8 mouse cellular contexts compared by ENCODE assay signal in genomic region chr5:113901074-113901571, GRCm38 (mm10). TPM values are rescaled to one million over a fixed set of nuclear protein-coding genes. Genes with fewer than 3 reads are reported as not detected.
DNase-seq lines count a peak whose midpoint lies in the region; ATAC-seq and TF ChIP-seq lines count a peak whose summit lies in the region.

No protein-coding gene starts in this region.

- no peaks in the 10 kb centered on the region for H3K27me3 ChIP-seq in forebrain, embryonic 12.5 days
- no peaks in the 10 kb centered on the region for H3K27me3 ChIP-seq in forebrain, postnatal 0 days (ENCODE audit: insufficient read depth, low read length)
- no peaks in the 10 kb centered on the region for H3K27me3 ChIP-seq in liver, embryonic 11.5 days (replicated peaks; ENCODE audit: control insufficient read depth, insufficient read depth, low read length)
- no peaks in the 10 kb centered on the region for H3K27me3 ChIP-seq in liver, postnatal 0 days (ENCODE audit: insufficient read depth, low read length)
- no peaks in the 10 kb centered on the region for H3K27me3 ChIP-seq in intestine, embryonic 15.5 days (replicated peaks)
- no peaks in the 10 kb centered on the region for H3K27me3 ChIP-seq in midbrain, embryonic 15.5 days (replicated peaks)

- no peak overlapping the region for H3K4me2 ChIP-seq in forebrain, embryonic 12.5 days
- no peak overlapping the region for H3K4me2 ChIP-seq in forebrain, postnatal 0 days (ENCODE audit: low read depth)
- H3K4me2 ChIP-seq in liver, embryonic 11.5 days: no peak overlapping the region
- no peak overlapping the region for H3K4me2 ChIP-seq in liver, postnatal 0 days (ENCODE audit: low read depth, low read length)
- peak overlapping the region; percentile 39 for H3K4me2 ChIP-seq in intestine, embryonic 15.5 days (replicated peaks)
- H3K4me2 ChIP-seq in midbrain, embryonic 15.5 days: peak overlapping the region; percentile 11; the same call in 1 of the 2 replicates

- DNase-seq in forebrain, postnatal 0 days: no peak
- no peak for DNase-seq in liver, embryonic 11.5 days (ENCODE audit: low spot score)
- DNase-seq in liver, postnatal 0 days: no peak
- DNase-seq in cerebellum, adult 11-12 months: no peak
- no peak for DNase-seq in adrenal gland, adult (ENCODE audit: inconsistent age in 2 of 2, low spot score in 1 of 2)

- no peaks in the 10 kb centered on the region for H3K36me3 ChIP-seq in forebrain, embryonic 12.5 days (replicated peaks)
- H3K36me3 ChIP-seq in forebrain, postnatal 0 days (ENCODE audit: insufficient read depth): no peaks in the 10 kb centered on the region
- H3K36me3 ChIP-seq in liver, embryonic 11.5 days (ENCODE audit: control insufficient read depth, insufficient read depth, low read length): no peaks in the 10 kb centered on the region
- no peaks in the 10 kb centered on the region for H3K36me3 ChIP-seq in liver, postnatal 0 days (replicated peaks; ENCODE audit: insufficient read depth, low read length)
- no peaks in the 10 kb centered on the region for H3K36me3 ChIP-seq in intestine, embryonic 15.5 days
- no peaks in the 10 kb centered on the region for H3K36me3 ChIP-seq in midbrain, embryonic 15.5 days (replicated peaks)

- no peaks in the 10 kb centered on the region for H3K9me3 ChIP-seq in forebrain, embryonic 12.5 days
- H3K9me3 ChIP-seq in forebrain, postnatal 0 days (ENCODE audit: low read length): no peaks in the 10 kb centered on the region
- H3K9me3 ChIP-seq in liver, embryonic 11.5 days (ENCODE audit: control insufficient read depth, low read length): no peaks in the 10 kb centered on the region
- no peaks in the 10 kb centered on the region for H3K9me3 ChIP-seq in liver, postnatal 0 days (ENCODE audit: low read length)
- no peaks in the 10 kb centered on the region for H3K9me3 ChIP-seq in intestine, embryonic 15.5 days
- H3K9me3 ChIP-seq in midbrain, embryonic 15.5 days: no peaks in the 10 kb centered on the region

- peaks cover 71% of the 10 kb centered on the region for H3K4me1 ChIP-seq in forebrain, embryonic 12.5 days
- H3K4me1 ChIP-seq in forebrain, postnatal 0 days (ENCODE audit: insufficient read depth): peaks cover 14% of the 10 kb centered on the region; the same call in 1 of the 2 replicates
- peaks cover 66% of the 10 kb centered on the region for H3K4me1 ChIP-seq in liver, embryonic 11.5 days (replicated peaks; ENCODE audit: control insufficient read depth, insufficient read depth, low read length)
- peaks cover 28% of the 10 kb centered on the region for H3K4me1 ChIP-seq in liver, postnatal 0 days (ENCODE audit: insufficient read depth)
- peaks cover 52% of the 10 kb centered on the region for H3K4me1 ChIP-seq in intestine, embryonic 15.5 days (replicated peaks)
- peaks cover 61% of the 10 kb centered on the region for H3K4me1 ChIP-seq in midbrain, embryonic 15.5 days

- 0 out of 2 replicates have a peak overlapping the region, but pooled peaks have one; percentile 27 for H3K27ac ChIP-seq in forebrain, embryonic 12.5 days
- no peak overlapping the region for H3K27ac ChIP-seq in forebrain, postnatal 0 days (ENCODE audit: low read depth, low read length)
- peak overlapping the region; percentile 21; the same call in 1 of the 2 replicates for H3K27ac ChIP-seq in liver, embryonic 11.5 days (ENCODE audit: low read depth, low read length)
- H3K27ac ChIP-seq in liver, postnatal 0 days (ENCODE audit: low read depth): no peak overlapping the region
- peak overlapping the region; percentile 55 for H3K27ac ChIP-seq in intestine, embryonic 15.5 days
- H3K27ac ChIP-seq in midbrain, embryonic 15.5 days: peak overlapping the region; percentile 34; the same call in 1 of the 2 replicates

- H3K4me3 ChIP-seq in forebrain, embryonic 12.5 days (replicated peaks): no peak overlapping the region
- H3K4me3 ChIP-seq in forebrain, postnatal 0 days (ENCODE audit: low read depth, low read length): no peak overlapping the region
- H3K4me3 ChIP-seq in liver, embryonic 11.5 days (ENCODE audit: low read depth, low read length): no peak overlapping the region
- H3K4me3 ChIP-seq in liver, postnatal 0 days (ENCODE audit: low read depth, low read length): no peak overlapping the region
- no peak overlapping the region for H3K4me3 ChIP-seq in intestine, embryonic 15.5 days (replicated peaks)
- no peak overlapping the region for H3K4me3 ChIP-seq in midbrain, embryonic 15.5 days

- no peak overlapping the region for H3K9ac ChIP-seq in forebrain, embryonic 12.5 days
- H3K9ac ChIP-seq in forebrain, postnatal 0 days: no peak overlapping the region
- H3K9ac ChIP-seq in liver, embryonic 11.5 days (ENCODE audit: low read depth, low read length): no peak overlapping the region
- no peak overlapping the region for H3K9ac ChIP-seq in liver, postnatal 0 days (replicated peaks)
- H3K9ac ChIP-seq in intestine, embryonic 15.5 days: no peak overlapping the region
- H3K9ac ChIP-seq in midbrain, embryonic 15.5 days: no peak overlapping the region

- no peak for TF ChIP-seq CTCF in forebrain, postnatal 0 days (IDR thresholded peaks at IDR 0.05; ENCODE audit: low read depth)
- no peak for TF ChIP-seq CTCF in liver, postnatal 0 days (IDR thresholded peaks at IDR 0.05; ENCODE audit: low read depth)

- WGBS in forebrain, embryonic 12.5 days: 42% methylated on average over 8 of the region's 8 CpGs
- 19% methylated on average over 8 of the region's 8 CpGs for WGBS in forebrain, postnatal 0 days
- WGBS in liver, embryonic 11.5 days: 54% methylated on average over 8 of the region's 8 CpGs
- 76% methylated on average over 8 of the region's 8 CpGs for WGBS in liver, postnatal 0 days (ENCODE audit: insufficient replicate concordance)
- WGBS in intestine, embryonic 15.5 days: 33% methylated on average over 8 of the region's 8 CpGs
- 39% methylated on average over 8 of the region's 8 CpGs for WGBS in midbrain, embryonic 15.5 days

- TF ChIP-seq EP300 in liver, postnatal 0 days (IDR thresholded peaks at IDR 0.05; ENCODE audit: low read depth): no peak

- ATAC-seq in forebrain, embryonic 12.5 days (ENCODE audit: low FRiP score): no peak
- no peak for ATAC-seq in forebrain, postnatal 0 days
- ATAC-seq in liver, embryonic 11.5 days (replicated peaks; ENCODE audit: low FRiP score): no peak
- ATAC-seq in liver, postnatal 0 days: no peak
- ATAC-seq in intestine, embryonic 15.5 days: no peak
- ATAC-seq in midbrain, embryonic 15.5 days (replicated peaks): no peak

RNA-seq across cellular contexts. Expression of gene Coro1c, which starts 7.4 kb away (rescaled TPM):
- 256 and 277 TPM in 2 replicates for polyA plus RNA-seq in forebrain, embryonic 12.5 days (2016; fragmentation: Nextera tagmentation; extraction: Ambion mirVana)
- 159 and 178 TPM in 2 replicates for total RNA-seq in forebrain, postnatal 0 days (2014; rRNA removed)
- 148 and 167 TPM in 2 replicates for polyA plus RNA-seq in forebrain, postnatal 0 days (2015; fragmentation: Nextera tagmentation; extraction: Ambion mirVana)
- polyA plus RNA-seq in liver, embryonic 11.5 days (2014; fragmentation: Nextera tagmentation; extraction: Ambion mirVana): 122 and 137 TPM in 2 replicates
- 23.6 and 27.6 TPM in 2 replicates for polyA plus RNA-seq in liver, postnatal 0 days (2015; fragmentation: Nextera tagmentation; extraction: Ambion mirVana)
- 167 and 173 TPM in 2 replicates for polyA plus RNA-seq in intestine, embryonic 15.5 days (2015; fragmentation: Nextera tagmentation; extraction: Ambion mirVana)
- 198 and 206 TPM in 2 replicates for polyA plus RNA-seq in midbrain, embryonic 15.5 days (2015; fragmentation: Nextera tagmentation; extraction: Ambion mirVana)

Comparison
In these comparisons a context has a peak if more than half of its experiments do, and no peak if none do; other contexts are left out.
1. H3K27ac ChIP-seq: peak in forebrain, embryonic 12.5 days (single experiment), liver, embryonic 11.5 days (single experiment), intestine, embryonic 15.5 days (single experiment) and midbrain, embryonic 15.5 days (single experiment); none in forebrain, postnatal 0 days (single experiment) and liver, postnatal 0 days (single experiment).
2. H3K4me2 ChIP-seq: peak in intestine, embryonic 15.5 days (single experiment) and midbrain, embryonic 15.5 days (single experiment); none in forebrain, embryonic 12.5 days (single experiment), forebrain, postnatal 0 days (single experiment), liver, embryonic 11.5 days (single experiment) and liver, postnatal 0 days (single experiment).